In genomic region chr7:109886249-109886648, GRCm38 (mm10) we compare ENCODE assay signal across 22 mouse cellular contexts. TPM values are rescaled to one million over a fixed set of nuclear protein-coding genes. Genes with fewer than 3 reads are reported as not detected.
A peak's percentile ranks its signal among the peaks of the same experiment; 100 is the strongest.
DNase-seq lines count a peak whose midpoint lies in the region; ATAC-seq and TF ChIP-seq lines count a peak whose summit lies in the region.
"Had no signal": no experiment of that assay in that cellular context is flagged by ENCODE, and none has a peak within 500 bp of the region (broad histone marks: within the 10 kb centered on the region; RNA-seq: fewer than 3 reads in every experiment).

No protein-coding gene starts in this region.

- H3K79me2 ChIP-seq in MEL (ENCODE audit: control insufficient read depth, insufficient read depth, low read length, poor library complexity) = no peaks in the 10 kb centered on the region

- no peaks in the 10 kb centered on the region for H3K27me3 ChIP-seq in lung, postnatal 0 days (replicated peaks; ENCODE audit: insufficient read depth, low read length)
- H3K27me3 ChIP-seq in MEL (ENCODE audit: control insufficient read depth in 1 of 2, insufficient read depth in 2 of 2, low read length in 2 of 2) = no peaks in the 10 kb centered on the region
- H3K27me3 ChIP-seq: CH12.LX; embryonic facial prominence, embryonic 13.5 days; forebrain, embryonic 12.5 days; hindbrain, embryonic 13.5 days; intestine, embryonic 15.5 days had no signal

- peak; percentile 5; the same call in 1 of the 2 replicates for TF ChIP-seq CTCF in gastrocnemius, adult 2 months (IDR thresholded peaks at IDR 0.05)
- peak; percentile 36 for TF ChIP-seq CTCF in lung, postnatal 0 days (IDR thresholded peaks at IDR 0.05)
- TF ChIP-seq CTCF in lung, adult 2 months (IDR thresholded peaks at IDR 0.05; ENCODE audit: insufficient read depth, low read length) = no peak
- peak in 2 of 3 experiments; percentile 17 to 52; a peak in 2 of 6 replicates for TF ChIP-seq CTCF in MEL (IDR thresholded peaks at IDR 0.05 in 2 of 3, conservative IDR thresholded peaks at IDR 0.05 in 1 of 3; ENCODE audit: control insufficient read depth in 1 of 3, insufficient read depth in 1 of 3, low read depth in 2 of 3, low read length in 3 of 3, poor library complexity in 1 of 3, severe bottlenecking in 1 of 3)

- DNase-seq in gastrocnemius, adult 2 months = no peak
- no peak for DNase-seq in gastrocnemius, postnatal 14 days
- no peak for DNase-seq in lung, postnatal 0 days (ENCODE audit: low spot score)
- no peak for DNase-seq in lung, adult 2 months
- DNase-seq in MEL (ENCODE audit: low read depth, low spot score) = peak; percentile 28
- DNase-seq in layer of hippocampus, adult 18-20 months (ENCODE audit: low spot score in 2 of 2) = no peak
- DNase-seq in adrenal gland, postnatal 4 days (ENCODE audit: low spot score in 2 of 2) = no peak
- DNase-seq: adrenal gland, postnatal 10 days; cerebellum, adult 18-20 months; cerebellum, adult 9-11 months; cerebellum, postnatal 36 days; gastrocnemius, postnatal 25 days; heart, postnatal 10 days; heart, postnatal 4 days had no signal

- WGBS in lung, postnatal 0 days = 96% methylated on average over 1 of the region's 1 CpGs
- WGBS in lung, adult 2 months = 76% methylated on average over 1 of the region's 1 CpGs

- H3K9ac ChIP-seq in lung, postnatal 0 days (replicated peaks; ENCODE audit: low read depth) = no peak overlapping the region
- no peak overlapping the region for H3K9ac ChIP-seq in MEL (ENCODE audit: control insufficient read depth, low read depth, low read length, poor library complexity, severe bottlenecking)
- H3K9ac ChIP-seq: embryonic facial prominence, embryonic 13.5 days; forebrain, embryonic 12.5 days; hindbrain, embryonic 13.5 days; intestine, embryonic 15.5 days had no signal

- ATAC-seq in lung, postnatal 0 days = no peak
- ATAC-seq: forebrain, embryonic 16.5 days; intestine, embryonic 15.5 days had no signal

- H3K27ac ChIP-seq in gastrocnemius, adult 2 months = no peak overlapping the region
- no peak overlapping the region for H3K27ac ChIP-seq in lung, postnatal 0 days (ENCODE audit: low read length)
- no peak overlapping the region for H3K27ac ChIP-seq in MEL (ENCODE audit: control insufficient read depth, low read depth, low read length)
- H3K27ac ChIP-seq: embryonic facial prominence, embryonic 13.5 days; forebrain, embryonic 12.5 days; heart, embryonic 10.5 days; hindbrain, embryonic 13.5 days; intestine, embryonic 15.5 days had no signal

- no peak for TF ChIP-seq POLR2A in lung, adult 2 months (IDR thresholded peaks at IDR 0.05; ENCODE audit: borderline replicate concordance, extremely low read depth, low read depth, low read length)
- no peak for TF ChIP-seq POLR2A in MEL (IDR thresholded peaks at IDR 0.05; ENCODE audit: control insufficient read depth in 1 of 2, insufficient read depth in 1 of 2, low read depth in 1 of 2, low read length in 2 of 2, poor library complexity in 1 of 2)

- 0 out of 2 replicates have a peak, but pooled peaks cover 4% of the 10 kb centered on the region for H3K36me3 ChIP-seq in lung, postnatal 0 days (ENCODE audit: insufficient read depth, low read length)
- H3K36me3 ChIP-seq in MEL (ENCODE audit: control insufficient read depth in 1 of 2, insufficient read depth in 2 of 2, low read length in 2 of 2) = no peaks in the 10 kb centered on the region; a peak in 1 of 4 replicates

- TF ChIP-seq EP300 in lung, postnatal 0 days (IDR thresholded peaks at IDR 0.05) = no peak
- no peak for TF ChIP-seq EP300 in MEL (IDR thresholded peaks at IDR 0.05; ENCODE audit: low read depth in 1 of 2, low read length in 2 of 2)

- no peak overlapping the region for H3K4me3 ChIP-seq in gastrocnemius, adult 2 months
- no peak overlapping the region for H3K4me3 ChIP-seq in lung, postnatal 0 days (ENCODE audit: low read depth, low read length)
- H3K4me3 ChIP-seq in lung, adult 2 months (replicated peaks; ENCODE audit: extremely low read depth, low read depth, low read length) = no peak overlapping the region
- no peak overlapping the region for H3K4me3 ChIP-seq in MEL (ENCODE audit: control insufficient read depth in 1 of 2, insufficient read depth in 1 of 2, low read depth in 2 of 2, low read length in 2 of 2)
- H3K4me3 ChIP-seq: embryonic facial prominence, embryonic 13.5 days; forebrain, embryonic 12.5 days; heart, embryonic 10.5 days; hindbrain, embryonic 13.5 days; intestine, embryonic 15.5 days had no signal

- intact Hi-C loops in gastrocnemius, adult 2 months (cut with DNase I) = no loop called here
- intact Hi-C loops in gastrocnemius, postnatal 14 days (cut with DNase I; ENCODE audit: low total_unique reads) = no loop called here

- no peaks in the 10 kb centered on the region for H3K9me3 ChIP-seq in lung, postnatal 0 days (ENCODE audit: low read length)
- H3K9me3 ChIP-seq in MEL (replicated peaks; ENCODE audit: insufficient read depth, low read length) = no peaks in the 10 kb centered on the region
- H3K9me3 ChIP-seq: forebrain, embryonic 12.5 days; heart, embryonic 10.5 days; hindbrain, embryonic 13.5 days had no signal

- H3K4me2 ChIP-seq in lung, postnatal 0 days (replicated peaks; ENCODE audit: low read depth, low read length) = no peak overlapping the region
- H3K4me2 ChIP-seq: embryonic facial prominence, embryonic 13.5 days; forebrain, embryonic 12.5 days; hindbrain, embryonic 13.5 days; intestine, embryonic 15.5 days had no signal

- peak; percentile 45 for TF ChIP-seq RAD21 in MEL (IDR thresholded peaks at IDR 0.05; ENCODE audit: low read depth, low read length)

- H3K4me1 ChIP-seq in lung, postnatal 0 days (ENCODE audit: insufficient read depth, low read depth, low read length) = no peaks in the 10 kb centered on the region
- H3K4me1 ChIP-seq in lung, adult 2 months (ENCODE audit: control insufficient read depth, insufficient read depth, low read length) = no peaks in the 10 kb centered on the region
- no peaks in the 10 kb centered on the region; a peak in 1 of 4 replicates for H3K4me1 ChIP-seq in MEL (ENCODE audit: control insufficient read depth in 1 of 2, insufficient read depth in 2 of 2, low read length in 2 of 2)
- H3K4me1 ChIP-seq: embryonic facial prominence, embryonic 13.5 days; forebrain, embryonic 12.5 days; heart, embryonic 10.5 days; hindbrain, embryonic 13.5 days; intestine, embryonic 15.5 days had no signal

TF ChIP-seq in MEL, 35 proteins besides CTCF, POLR2A, EP300 and RAD21:
- no peak for TF ChIP-seq NRF1 (IDR thresholded peaks at IDR 0.05; ENCODE audit: insufficient read depth, low read depth, low read length, poor library complexity, severe bottlenecking)
- TF ChIP-seq TBP (IDR thresholded peaks at IDR 0.05; ENCODE audit: low read depth, low read length) = no peak
- no peak for TF ChIP-seq KAT2A (conservative IDR thresholded peaks at IDR 0.05; ENCODE audit: low read depth, low read length)
- no peak for TF ChIP-seq MYC (IDR thresholded peaks at IDR 0.05; ENCODE audit: low read depth, low read length)
- TF ChIP-seq GATA1 (IDR thresholded peaks at IDR 0.05; ENCODE audit: low read depth, low read length) = no peak
- TF ChIP-seq MEF2A (IDR thresholded peaks at IDR 0.05; ENCODE audit: extremely low read depth, insufficient replicate concordance, low read depth, low read length, poor library complexity, severe bottlenecking) = no peak
- TF ChIP-seq SIN3A (IDR thresholded peaks at IDR 0.05; ENCODE audit: low read length) = no peak
- no peak for TF ChIP-seq TAL1 (IDR thresholded peaks at IDR 0.05; ENCODE audit: low read length)
- no peak for TF ChIP-seq CHD1 (IDR thresholded peaks at IDR 0.05; ENCODE audit: low read depth, low read length)
- peak; percentile 51 for TF ChIP-seq SMC3 (IDR thresholded peaks at IDR 0.05; ENCODE audit: low read depth, low read length)
- TF ChIP-seq ZC3H11A (IDR thresholded peaks at IDR 0.05; ENCODE audit: low read depth, low read length) = 0 out of 2 replicates have a peak, but pooled peaks have one; percentile 8
TF ChIP-seq in MEL: peak in this region for 2.

RNA-seq across cellular contexts. Expression of gene Scube2, which starts 20.8 kb away (rescaled TPM):
- total RNA-seq in gastrocnemius, adult 2 months (2021) = 1 to 10 TPM; 1.4 to 3.5 TPM
- total RNA-seq in gastrocnemius, postnatal 14 days (2021) = 1 to 10 TPM; 5.7 to 8.9 TPM
- 14.9 TPM in 2 replicates for polyA plus RNA-seq in lung, postnatal 0 days (2015; fragmentation: Nextera tagmentation; extraction: Ambion mirVana)
- polyA plus RNA-seq in lung, adult 2 months (2012; rRNA removed) = 16.7 and 21.8 TPM in 2 replicates
- 0.16 and 0.27 TPM in 2 replicates for total RNA-seq in MEL (2012; rRNA removed)
- polyA plus RNA-seq in MEL (2012; ENCODE audit: insufficient read depth in 1 of 2, insufficient read length in 2 of 2, low read depth in 1 of 2, low replicate concordance in 2 of 2, missing spikeins in 1 of 2) = under 1 TPM in 1 of 2 experiments, not detected in 1; 0.67 TPM
- 1 to 10 TPM; 1.3 to 1.4 TPM for total RNA-seq in layer of hippocampus, adult 18-20 months (2021)
- total RNA-seq in adrenal gland, postnatal 4 days (2021) = 1 to 10 TPM in 1 of 2 experiments, under 1 TPM in 1; 0.92 to 3.1 TPM
- total RNA-seq: CH12.LX; granulocyte monocyte progenitor cell, adult 5-6 weeks had no signal
